Mouse (Mus musculus): Measurements from ENCODE around the gene Ccer2. TPM values are rescaled to one million over a fixed set of nuclear protein-coding genes. Genes with fewer than 3 reads are reported as not detected.

The Ccer2 gene
- polyA plus RNA-seq, 1 experiment, result not detected

- H3K27me3 ChIP-seq (ENCODE audit: control insufficient read depth, insufficient read depth, low read length), result no peaks in the 10 kb centered on the region
- H3K4me1 ChIP-seq (ENCODE audit: control insufficient read depth, insufficient read depth, insufficient read length), result no peaks in the 10 kb centered on the region
- no peak for TF ChIP-seq POLR2A (IDR thresholded peaks at IDR 0.05; ENCODE audit: low read depth, low read length)
- TF ChIP-seq CTCF (IDR thresholded peaks at IDR 0.05; ENCODE audit: extremely low read depth, insufficient read depth, insufficient read length, insufficient replicate concordance), result no peak
- DNase-seq (ENCODE audit: low read depth in 1 of 2, low spot score in 2 of 2), result no peak
- no peak overlapping the region for H3K27ac ChIP-seq (ENCODE audit: insufficient read depth, low read length)
- no peak overlapping the region for H3K4me3 ChIP-seq (ENCODE audit: extremely low read depth, insufficient read depth, insufficient read length)
- no peaks in the 10 kb centered on the region for H3K36me3 ChIP-seq (ENCODE audit: control insufficient read depth, insufficient read depth, low read length)
- 76% methylated on average over 4 of the region's 4 CpGs for WGBS
Observed at GRCm38 (mm10) chr7:28719159-28719558, 36.8 kb upstream of the Ccer2 start.

GRCm38 (mm10) chr7:28719650-28720049 is 36.3 kb upstream of the Ccer2 start:
- Histone ChIP-seq H3K27me3 (ENCODE audit: control insufficient read depth, insufficient read depth, low read length) (no peaks in the 10 kb centered on the region), H3K4me1 (ENCODE audit: control insufficient read depth, insufficient read depth, insufficient read length) (no peaks in the 10 kb centered on the region), H3K36me3 (ENCODE audit: control insufficient read depth, insufficient read depth, low read length) (no peaks in the 10 kb centered on the region), H3K27ac (ENCODE audit: insufficient read depth, low read length) (no peak overlapping the region), H3K4me3 (ENCODE audit: extremely low read depth, insufficient read depth, insufficient read length) (no peak overlapping the region)
- WGBS, result 88% methylated on average over 2 of the region's 2 CpGs
- DNase-seq (ENCODE audit: low read depth in 1 of 2, low spot score in 2 of 2), result no peak
- TF ChIP-seq POLR2A (IDR thresholded peaks at IDR 0.05; ENCODE audit: low read depth, low read length) (no peak), CTCF (IDR thresholded peaks at IDR 0.05; ENCODE audit: extremely low read depth, insufficient read depth, insufficient read length, insufficient replicate concordance) (no peak)

- H3K4me3 ChIP-seq (ENCODE audit: extremely low read depth, insufficient read depth, insufficient read length), result no peak overlapping the region
- WGBS, result 74% methylated on average over 3 of the region's 3 CpGs
- H3K27me3 ChIP-seq (ENCODE audit: control insufficient read depth, insufficient read depth, low read length), result no peaks in the 10 kb centered on the region
- no peak for TF ChIP-seq POLR2A (IDR thresholded peaks at IDR 0.05; ENCODE audit: low read depth, low read length)
- TF ChIP-seq CTCF (IDR thresholded peaks at IDR 0.05; ENCODE audit: extremely low read depth, insufficient read depth, insufficient read length, insufficient replicate concordance), result no peak
- no peak for DNase-seq (ENCODE audit: low read depth in 1 of 2, low spot score in 2 of 2)
- no peaks in the 10 kb centered on the region for H3K4me1 ChIP-seq (ENCODE audit: control insufficient read depth, insufficient read depth, insufficient read length)
- H3K27ac ChIP-seq (ENCODE audit: insufficient read depth, low read length), result no peak overlapping the region
- H3K36me3 ChIP-seq (ENCODE audit: control insufficient read depth, insufficient read depth, low read length), result no peaks in the 10 kb centered on the region
Observed at GRCm38 (mm10) chr7:28720753-28721537, 35.0 kb upstream of the Ccer2 start.

- no peak overlapping the region for H3K4me3 ChIP-seq (ENCODE audit: extremely low read depth, insufficient read depth, insufficient read length)
- no peaks in the 10 kb centered on the region for H3K4me1 ChIP-seq (ENCODE audit: control insufficient read depth, insufficient read depth, insufficient read length)
- H3K27me3 ChIP-seq (ENCODE audit: control insufficient read depth, insufficient read depth, low read length), result no peaks in the 10 kb centered on the region
- no peaks in the 10 kb centered on the region for H3K36me3 ChIP-seq (ENCODE audit: control insufficient read depth, insufficient read depth, low read length)
- H3K27ac ChIP-seq (ENCODE audit: insufficient read depth, low read length), result no peak overlapping the region
- WGBS, result 94% methylated on average over 7 of the region's 7 CpGs
- no peak for DNase-seq (ENCODE audit: low read depth in 1 of 2, low spot score in 2 of 2)
- TF ChIP-seq POLR2A (IDR thresholded peaks at IDR 0.05; ENCODE audit: low read depth, low read length) (no peak), CTCF (IDR thresholded peaks at IDR 0.05; ENCODE audit: extremely low read depth, insufficient read depth, insufficient read length, insufficient replicate concordance) (no peak)
Observed at GRCm38 (mm10) chr7:28722079-28722478, 33.9 kb upstream of the Ccer2 start.

- TF ChIP-seq POLR2A (IDR thresholded peaks at IDR 0.05; ENCODE audit: low read depth, low read length) (no peak), CTCF (IDR thresholded peaks at IDR 0.05; ENCODE audit: extremely low read depth, insufficient read depth, insufficient read length, insufficient replicate concordance) (no peak)
- H3K4me1 ChIP-seq (ENCODE audit: control insufficient read depth, insufficient read depth, insufficient read length), result no peaks in the 10 kb centered on the region
- no peaks in the 10 kb centered on the region for H3K36me3 ChIP-seq (ENCODE audit: control insufficient read depth, insufficient read depth, low read length)
- WGBS, result 93% methylated on average over 2 of the region's 2 CpGs
- DNase-seq (ENCODE audit: low read depth in 1 of 2, low spot score in 2 of 2), result no peak
- H3K27ac ChIP-seq (ENCODE audit: insufficient read depth, low read length), result no peak overlapping the region
- no peaks in the 10 kb centered on the region for H3K27me3 ChIP-seq (ENCODE audit: control insufficient read depth, insufficient read depth, low read length)
- no peak overlapping the region for H3K4me3 ChIP-seq (ENCODE audit: extremely low read depth, insufficient read depth, insufficient read length)
Observed at GRCm38 (mm10) chr7:28724613-28725012, 31.4 kb upstream of the Ccer2 start.

- TF ChIP-seq POLR2A (IDR thresholded peaks at IDR 0.05; ENCODE audit: low read depth, low read length), result no peak
- TF ChIP-seq CTCF (IDR thresholded peaks at IDR 0.05; ENCODE audit: extremely low read depth, insufficient read depth, insufficient read length, insufficient replicate concordance), result peak; percentile 82; the same call in 1 of the 2 replicates
- Histone ChIP-seq H3K27me3 (ENCODE audit: control insufficient read depth, insufficient read depth, low read length) (no peaks in the 10 kb centered on the region), H3K36me3 (ENCODE audit: control insufficient read depth, insufficient read depth, low read length) (no peaks in the 10 kb centered on the region), H3K27ac (ENCODE audit: insufficient read depth, low read length) (no peak overlapping the region), H3K4me1 (ENCODE audit: control insufficient read depth, insufficient read depth, insufficient read length) (no peaks in the 10 kb centered on the region), H3K4me3 (ENCODE audit: extremely low read depth, insufficient read depth, insufficient read length) (no peak overlapping the region)
- peak in 1 of 2 experiments; percentile 52 for DNase-seq (ENCODE audit: low read depth in 1 of 2, low spot score in 2 of 2)
- 17% methylated on average over 14 of the region's 14 CpGs for WGBS
Observed at GRCm38 (mm10) chr7:28726600-28726999, 29.4 kb upstream of the Ccer2 start.

Measured in spleen, adult 2 months (tissue).